Mouse (Mus musculus): ENCODE results near the gene Mgll. TPM values are rescaled to one million over a fixed set of nuclear protein-coding genes. Genes with fewer than 3 reads are reported as not detected.

Gene Mgll
- polyA plus RNA-seq, 1 experiment from 2014 or later = 29.1 TPM

GRCm38 (mm10) chr6:88854509-88854908, 130.3 kb downstream of the Mgll start:
- H3K27me3 ChIP-seq (replicated peaks; ENCODE audit: control insufficient read depth, insufficient read depth, low read length) = no peaks in the 10 kb centered on the region
- H3K4me2 ChIP-seq (ENCODE audit: low read depth, low read length) = no peak overlapping the region
- 68% methylated on average over 5 of the region's 5 CpGs for WGBS
- DNase-seq (ENCODE audit: low spot score) (no peak), ATAC-seq (ENCODE audit: low read depth) (no peak)
- peaks cover 8% of the 10 kb centered on the region for H3K36me3 ChIP-seq (ENCODE audit: control insufficient read depth, insufficient read depth, low read length)
- H3K27ac ChIP-seq (replicated peaks; ENCODE audit: low read depth, low read length) = no peak overlapping the region
- H3K9me3 ChIP-seq (ENCODE audit: control insufficient read depth, low read length) = no peaks in the 10 kb centered on the region
- no peaks in the 10 kb centered on the region for H3K4me1 ChIP-seq (ENCODE audit: control insufficient read depth, insufficient read depth, low read length)
- no peak overlapping the region for H3K9ac ChIP-seq (ENCODE audit: low read depth, low read length)
- H3K4me3 ChIP-seq (ENCODE audit: low read depth, low read length) = no peak overlapping the region

- peak; percentile 76 for DNase-seq (ENCODE audit: low spot score)
- no peak overlapping the region for H3K4me3 ChIP-seq (ENCODE audit: low read depth, low read length)
- no peaks in the 10 kb centered on the region for H3K4me1 ChIP-seq (ENCODE audit: control insufficient read depth, insufficient read depth, low read length)
- no peaks in the 10 kb centered on the region for H3K9me3 ChIP-seq (ENCODE audit: control insufficient read depth, low read length)
- WGBS = 21% methylated on average over 5 of the region's 5 CpGs
- no peak overlapping the region for H3K9ac ChIP-seq (ENCODE audit: low read depth, low read length)
- peaks cover 5% of the 10 kb centered on the region; the same call in 1 of the 2 replicates for H3K36me3 ChIP-seq (ENCODE audit: control insufficient read depth, insufficient read depth, low read length)
- no peaks in the 10 kb centered on the region for H3K27me3 ChIP-seq (replicated peaks; ENCODE audit: control insufficient read depth, insufficient read depth, low read length)
- H3K27ac ChIP-seq (replicated peaks; ENCODE audit: low read depth, low read length) = no peak overlapping the region
- peak; percentile 50 for ATAC-seq (ENCODE audit: low read depth)
- H3K4me2 ChIP-seq (ENCODE audit: low read depth, low read length) = no peak overlapping the region
These were observed 131.4 kb downstream of the Mgll start for GRCm38 (mm10) chr6:88855636-88856035.

- Histone ChIP-seq H3K36me3 (ENCODE audit: control insufficient read depth, insufficient read depth, low read length) (peaks cover 12% of the 10 kb centered on the region), H3K4me1 (ENCODE audit: control insufficient read depth, insufficient read depth, low read length) (no peaks in the 10 kb centered on the region), H3K4me2 (ENCODE audit: low read depth, low read length) (no peak overlapping the region), H3K27ac (replicated peaks; ENCODE audit: low read depth, low read length) (no peak overlapping the region), H3K9ac (ENCODE audit: low read depth, low read length) (no peak overlapping the region), H3K9me3 (ENCODE audit: control insufficient read depth, low read length) (no peaks in the 10 kb centered on the region; the same call in 1 of the 2 replicates), H3K4me3 (ENCODE audit: low read depth, low read length) (no peak overlapping the region), H3K27me3 (replicated peaks; ENCODE audit: control insufficient read depth, insufficient read depth, low read length) (no peaks in the 10 kb centered on the region)
- ATAC-seq (ENCODE audit: low read depth) (peak; percentile 41), DNase-seq (ENCODE audit: low spot score) (peak; percentile 63)
- 42% methylated on average over 9 of the region's 9 CpGs for WGBS
These were observed 133.0 kb downstream of the Mgll start for GRCm38 (mm10) chr6:88857249-88857648.

- WGBS = 88% methylated on average over 6 of the region's 6 CpGs
- H3K27ac ChIP-seq (replicated peaks; ENCODE audit: low read depth, low read length) = no peak overlapping the region
These were observed 133.6 kb downstream of the Mgll start for GRCm38 (mm10) chr6:88857830-88858229.

GRCm38 (mm10) chr6:88858341-88858740, 134.1 kb downstream of the Mgll start:
- WGBS = 49% methylated on average over 7 of the region's 7 CpGs

More at GRCm38 (mm10) chr6:88857830-88858229, 133.6 kb downstream of the Mgll start:
- ATAC-seq (ENCODE audit: low read depth) (no peak), DNase-seq (ENCODE audit: low spot score) (no peak)
- Histone ChIP-seq H3K4me2 (ENCODE audit: low read depth, low read length) (no peak overlapping the region), H3K9me3 (ENCODE audit: control insufficient read depth, low read length) (no peaks in the 10 kb centered on the region; the same call in 1 of the 2 replicates), H3K4me3 (ENCODE audit: low read depth, low read length) (no peak overlapping the region), H3K4me1 (ENCODE audit: control insufficient read depth, insufficient read depth, low read length) (no peaks in the 10 kb centered on the region), H3K36me3 (ENCODE audit: control insufficient read depth, insufficient read depth, low read length) (peaks cover 16% of the 10 kb centered on the region), H3K27me3 (replicated peaks; ENCODE audit: control insufficient read depth, insufficient read depth, low read length) (no peaks in the 10 kb centered on the region), H3K9ac (ENCODE audit: low read depth, low read length) (0 out of 2 replicates have a peak overlapping the region, but pooled peaks have one; percentile 1)

GRCm38 (mm10) chr6:88860914-88861313, 136.7 kb downstream of the Mgll start:
- no peaks in the 10 kb centered on the region for H3K4me1 ChIP-seq (ENCODE audit: control insufficient read depth, insufficient read depth, low read length)
- H3K9ac ChIP-seq (ENCODE audit: low read depth, low read length) = no peak overlapping the region
- H3K27ac ChIP-seq (replicated peaks; ENCODE audit: low read depth, low read length) = no peak overlapping the region
- H3K9me3 ChIP-seq (ENCODE audit: control insufficient read depth, low read length) = no peaks in the 10 kb centered on the region; the same call in 1 of the 2 replicates
- 0% methylated on average over 2 of the region's 2 CpGs for WGBS
- H3K4me2 ChIP-seq (ENCODE audit: low read depth, low read length) = no peak overlapping the region
- DNase-seq (ENCODE audit: low spot score) (peak; percentile 68), ATAC-seq (ENCODE audit: low read depth) (no peak)
- H3K4me3 ChIP-seq (ENCODE audit: low read depth, low read length) = no peak overlapping the region
- H3K27me3 ChIP-seq (replicated peaks; ENCODE audit: control insufficient read depth, insufficient read depth, low read length) = no peaks in the 10 kb centered on the region
- H3K36me3 ChIP-seq (ENCODE audit: control insufficient read depth, insufficient read depth, low read length) = peaks cover 37% of the 10 kb centered on the region

More at GRCm38 (mm10) chr6:88858341-88858740, 134.1 kb downstream of the Mgll start:
- ATAC-seq (ENCODE audit: low read depth) = peak; percentile 53
- Histone ChIP-seq H3K4me2 (ENCODE audit: low read depth, low read length) (no peak overlapping the region), H3K27me3 (replicated peaks; ENCODE audit: control insufficient read depth, insufficient read depth, low read length) (no peaks in the 10 kb centered on the region), H3K9ac (ENCODE audit: low read depth, low read length) (0 out of 2 replicates have a peak overlapping the region, but pooled peaks have one; percentile 34), H3K4me1 (ENCODE audit: control insufficient read depth, insufficient read depth, low read length) (no peaks in the 10 kb centered on the region), H3K36me3 (ENCODE audit: control insufficient read depth, insufficient read depth, low read length) (peaks cover 21% of the 10 kb centered on the region), H3K27ac (replicated peaks; ENCODE audit: low read depth, low read length) (no peak overlapping the region), H3K4me3 (ENCODE audit: low read depth, low read length) (no peak overlapping the region), H3K9me3 (ENCODE audit: control insufficient read depth, low read length) (no peaks in the 10 kb centered on the region; the same call in 1 of the 2 replicates)
- peak; percentile 60 for DNase-seq (ENCODE audit: low spot score)

GRCm38 (mm10) chr6:88865704-88866103, 141.5 kb downstream of the Mgll start:
- Histone ChIP-seq H3K27me3 (replicated peaks; ENCODE audit: control insufficient read depth, insufficient read depth, low read length) (no peaks in the 10 kb centered on the region), H3K36me3 (ENCODE audit: control insufficient read depth, insufficient read depth, low read length) (peaks cover 37% of the 10 kb centered on the region), H3K9ac (ENCODE audit: low read depth, low read length) (no peak overlapping the region), H3K4me1 (ENCODE audit: control insufficient read depth, insufficient read depth, low read length) (no peaks in the 10 kb centered on the region), H3K4me2 (ENCODE audit: low read depth, low read length) (no peak overlapping the region), H3K27ac (replicated peaks; ENCODE audit: low read depth, low read length) (no peak overlapping the region), H3K9me3 (ENCODE audit: control insufficient read depth, low read length) (no peaks in the 10 kb centered on the region; the same call in 1 of the 2 replicates), H3K4me3 (ENCODE audit: low read depth, low read length) (no peak overlapping the region)
- DNase-seq (ENCODE audit: low spot score) (no peak), ATAC-seq (ENCODE audit: low read depth) (no peak)
- WGBS = 80% methylated on average over 7 of the region's 7 CpGs

GRCm38 (mm10) chr6:88869459-88869858, 145.2 kb downstream of the Mgll start:
- peaks cover 5% of the 10 kb centered on the region for H3K36me3 ChIP-seq (ENCODE audit: control insufficient read depth, insufficient read depth, low read length)
- no peaks in the 10 kb centered on the region for H3K27me3 ChIP-seq (replicated peaks; ENCODE audit: control insufficient read depth, insufficient read depth, low read length)
- no peak overlapping the region for H3K4me3 ChIP-seq (ENCODE audit: low read depth, low read length)
- WGBS = 88% methylated on average over 7 of the region's 7 CpGs
- peaks cover 10% of the 10 kb centered on the region for H3K4me1 ChIP-seq (ENCODE audit: control insufficient read depth, insufficient read depth, low read length)
- H3K4me2 ChIP-seq (ENCODE audit: low read depth, low read length) = no peak overlapping the region
- H3K9me3 ChIP-seq (ENCODE audit: control insufficient read depth, low read length) = no peaks in the 10 kb centered on the region
- no peak overlapping the region for H3K27ac ChIP-seq (replicated peaks; ENCODE audit: low read depth, low read length)
- H3K9ac ChIP-seq (ENCODE audit: low read depth, low read length) = no peak overlapping the region
- no peak for DNase-seq (ENCODE audit: low spot score)
- ATAC-seq (ENCODE audit: low read depth) = no peak

- no peak for DNase-seq (ENCODE audit: low spot score)
- Histone ChIP-seq H3K27me3 (replicated peaks; ENCODE audit: control insufficient read depth, insufficient read depth, low read length) (no peaks in the 10 kb centered on the region), H3K27ac (replicated peaks; ENCODE audit: low read depth, low read length) (no peak overlapping the region), H3K9me3 (ENCODE audit: control insufficient read depth, low read length) (no peaks in the 10 kb centered on the region), H3K36me3 (ENCODE audit: control insufficient read depth, insufficient read depth, low read length) (no peaks in the 10 kb centered on the region), H3K4me1 (ENCODE audit: control insufficient read depth, insufficient read depth, low read length) (peaks cover 10% of the 10 kb centered on the region), H3K4me2 (ENCODE audit: low read depth, low read length) (no peak overlapping the region), H3K4me3 (ENCODE audit: low read depth, low read length) (no peak overlapping the region), H3K9ac (ENCODE audit: low read depth, low read length) (no peak overlapping the region)
- ATAC-seq (ENCODE audit: low read depth) = no peak
- 63% methylated on average over 4 of the region's 4 CpGs for WGBS
These were observed 146.4 kb downstream of the Mgll start for GRCm38 (mm10) chr6:88870594-88870993.
